Mouse (Mus musculus): ENCODE data around the gene Cyp2d11. TPM values are rescaled to one million over a fixed set of nuclear protein-coding genes. Genes with fewer than 3 reads are reported as not detected.
"Not testable (repeated sequence)": the region's sequence is repeated elsewhere in the genome, so short reads cannot be mapped to it uniquely, and the experiment has no call there.

The Cyp2d11 gene
- polyA plus RNA-seq, 1 experiment, result not detected

DNA sequence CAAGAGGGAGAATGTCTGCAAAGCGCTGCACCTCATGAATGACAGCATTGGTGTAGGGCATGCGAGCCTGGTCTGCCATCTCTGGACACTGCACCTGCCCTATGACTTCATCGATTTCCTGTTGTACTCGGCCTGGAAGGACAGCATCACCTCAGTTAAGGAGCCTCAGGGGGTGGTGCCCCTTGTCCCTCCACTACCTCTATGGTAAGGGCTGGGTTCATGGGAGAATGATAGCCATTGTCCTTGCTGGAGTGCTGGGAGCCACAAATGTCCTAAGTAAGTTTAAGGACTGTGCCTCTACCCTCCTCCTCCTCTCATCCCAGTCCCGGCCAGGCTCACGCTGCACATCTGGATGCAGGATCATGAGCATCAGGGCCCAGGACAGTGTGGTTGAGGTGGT lies 21.4 kb downstream of the Cyp2d11 start:
- no peaks in the 10 kb centered on the region for H3K36me3 ChIP-seq (ENCODE audit: control insufficient read depth, insufficient read depth, low read length, poor library complexity, severe bottlenecking)
- no peaks in the 10 kb centered on the region for H3K4me1 ChIP-seq (ENCODE audit: control insufficient read depth, insufficient read depth, low read length)
- no peak for TF ChIP-seq POLR2A (IDR thresholded peaks at IDR 0.05; ENCODE audit: insufficient read depth, low read length)

DNA sequence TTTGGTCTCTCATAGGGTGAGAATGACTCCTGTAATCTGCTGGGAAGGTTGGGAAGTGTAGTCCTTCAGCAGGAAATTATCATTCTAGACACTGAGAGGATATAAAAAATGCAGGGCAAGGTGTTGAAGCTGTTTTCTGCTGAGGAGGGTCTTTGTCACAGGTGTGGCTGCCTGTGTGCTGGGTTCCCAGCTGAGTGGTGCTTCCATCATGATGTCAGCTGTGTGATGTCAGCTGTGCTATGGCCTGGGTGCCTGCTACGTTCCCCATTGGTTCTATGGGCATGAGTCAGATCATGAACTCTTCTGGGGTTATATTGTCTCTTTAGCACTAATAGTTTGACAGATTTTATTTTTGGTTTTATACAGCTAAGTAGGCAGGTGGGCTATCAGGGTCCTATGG lies 25.0 kb downstream of the Cyp2d11 start:
- Histone ChIP-seq H3K4me1 (ENCODE audit: control insufficient read depth, insufficient read depth, low read length) (no peaks in the 10 kb centered on the region), H3K9me3 (replicated peaks; ENCODE audit: control insufficient read depth, insufficient read depth, low read length, poor library complexity, severe bottlenecking) (no peaks in the 10 kb centered on the region), H3K36me3 (ENCODE audit: control insufficient read depth, insufficient read depth, low read length, poor library complexity, severe bottlenecking) (no peaks in the 10 kb centered on the region), H3K9ac (ENCODE audit: low read depth, poor library complexity, severe bottlenecking) (no peak overlapping the region), H3K27me3 (ENCODE audit: control insufficient read depth, insufficient read depth, low read length, poor library complexity, severe bottlenecking) (no peaks in the 10 kb centered on the region), H3K4me3 (ENCODE audit: low read depth, low read length) (no peak overlapping the region), H3K27ac (ENCODE audit: insufficient read depth, low read length) (no peak overlapping the region)
- no peak for TF ChIP-seq POLR2A (IDR thresholded peaks at IDR 0.05; ENCODE audit: insufficient read depth, low read length)

More for the DNA sequence above, 21.4 kb downstream of the Cyp2d11 start:
- no peak overlapping the region for H3K9ac ChIP-seq (ENCODE audit: low read depth, poor library complexity, severe bottlenecking)
- no peak overlapping the region for H3K27ac ChIP-seq (ENCODE audit: insufficient read depth, low read length)
- no peaks in the 10 kb centered on the region for H3K9me3 ChIP-seq (replicated peaks; ENCODE audit: control insufficient read depth, insufficient read depth, low read length, poor library complexity, severe bottlenecking)
- no peak overlapping the region for H3K4me3 ChIP-seq (ENCODE audit: low read depth, low read length)
- H3K27me3 ChIP-seq (ENCODE audit: control insufficient read depth, insufficient read depth, low read length, poor library complexity, severe bottlenecking), result no peaks in the 10 kb centered on the region

GRCm38 (mm10) chr15:82368146-82368545 lies 25.7 kb downstream of the Cyp2d11 start:
- Histone ChIP-seq H3K4me1 (ENCODE audit: control insufficient read depth, insufficient read depth, low read length) (no peaks in the 10 kb centered on the region), H3K27me3 (ENCODE audit: control insufficient read depth, insufficient read depth, low read length, poor library complexity, severe bottlenecking) (no peaks in the 10 kb centered on the region), H3K9me3 (replicated peaks; ENCODE audit: control insufficient read depth, insufficient read depth, low read length, poor library complexity, severe bottlenecking) (no peaks in the 10 kb centered on the region), H3K27ac (ENCODE audit: insufficient read depth, low read length) (no peak overlapping the region), H3K4me3 (ENCODE audit: low read depth, low read length) (no peak overlapping the region), H3K36me3 (ENCODE audit: control insufficient read depth, insufficient read depth, low read length, poor library complexity, severe bottlenecking) (no peaks in the 10 kb centered on the region), H3K9ac (ENCODE audit: low read depth, poor library complexity, severe bottlenecking) (no peak overlapping the region)
- no peak for TF ChIP-seq CTCF (IDR thresholded peaks at IDR 0.05; ENCODE audit: low read depth, low read length)
- TF ChIP-seq POLR2A (IDR thresholded peaks at IDR 0.05; ENCODE audit: insufficient read depth, low read length), result no peak
- TF ChIP-seq EP300 (IDR thresholded peaks at IDR 0.05; ENCODE audit: insufficient read depth, low read depth, low read length), result no peak

DNA sequence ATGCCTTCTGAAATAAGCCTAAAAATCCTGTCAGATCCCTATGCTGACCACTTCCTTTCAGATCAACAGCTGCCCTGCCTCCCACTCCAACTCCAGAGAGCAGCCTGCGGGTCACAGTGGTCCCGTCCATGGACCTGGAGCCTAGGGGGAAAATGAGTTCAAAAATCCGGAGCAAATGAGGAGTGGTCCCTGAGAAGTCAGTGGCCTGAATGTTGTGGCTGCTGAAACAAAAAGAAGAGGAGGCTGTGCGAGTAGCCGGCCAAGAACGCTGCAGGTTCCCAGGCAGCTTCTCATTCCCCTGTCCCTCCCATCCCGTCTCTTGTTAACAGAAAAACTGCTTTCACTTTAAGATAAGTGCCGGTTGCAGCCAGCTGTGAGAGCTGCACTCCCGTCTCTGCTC lies 29.3 kb downstream of the Cyp2d11 start:
- H3K4me3 ChIP-seq (ENCODE audit: low read depth, low read length); H3K9me3 ChIP-seq (replicated peaks; ENCODE audit: control insufficient read depth, insufficient read depth, low read length, poor library complexity, severe bottlenecking); H3K36me3 ChIP-seq (ENCODE audit: control insufficient read depth, insufficient read depth, low read length, poor library complexity, severe bottlenecking); H3K27me3 ChIP-seq (ENCODE audit: control insufficient read depth, insufficient read depth, low read length, poor library complexity, severe bottlenecking); H3K9ac ChIP-seq (ENCODE audit: low read depth, poor library complexity, severe bottlenecking); H3K4me1 ChIP-seq (ENCODE audit: control insufficient read depth, insufficient read depth, low read length); H3K27ac ChIP-seq (ENCODE audit: insufficient read depth, low read length): not testable (repeated sequence)

- not testable (repeated sequence) for H3K27ac ChIP-seq (ENCODE audit: insufficient read depth, low read length); H3K4me1 ChIP-seq (ENCODE audit: control insufficient read depth, insufficient read depth, low read length); H3K9ac ChIP-seq (ENCODE audit: low read depth, poor library complexity, severe bottlenecking); H3K4me3 ChIP-seq (ENCODE audit: low read depth, low read length); H3K36me3 ChIP-seq (ENCODE audit: control insufficient read depth, insufficient read depth, low read length, poor library complexity, severe bottlenecking); H3K9me3 ChIP-seq (replicated peaks; ENCODE audit: control insufficient read depth, insufficient read depth, low read length, poor library complexity, severe bottlenecking); H3K27me3 ChIP-seq (ENCODE audit: control insufficient read depth, insufficient read depth, low read length, poor library complexity, severe bottlenecking)
These were observed 30.0 kb downstream of the Cyp2d11 start for GRCm38 (mm10) chr15:82363801-82364200.

GRCm38 (mm10) chr15:82362234-82362633 lies 31.6 kb downstream of the Cyp2d11 start:
- Histone ChIP-seq H3K4me1 (ENCODE audit: control insufficient read depth, insufficient read depth, low read length) (no peaks in the 10 kb centered on the region), H3K4me3 (ENCODE audit: low read depth, low read length) (no peak overlapping the region), H3K36me3 (ENCODE audit: control insufficient read depth, insufficient read depth, low read length, poor library complexity, severe bottlenecking) (no peaks in the 10 kb centered on the region), H3K27ac (ENCODE audit: insufficient read depth, low read length) (no peak overlapping the region), H3K27me3 (ENCODE audit: control insufficient read depth, insufficient read depth, low read length, poor library complexity, severe bottlenecking) (no peaks in the 10 kb centered on the region), H3K9me3 (replicated peaks; ENCODE audit: control insufficient read depth, insufficient read depth, low read length, poor library complexity, severe bottlenecking) (no peaks in the 10 kb centered on the region), H3K9ac (ENCODE audit: low read depth, poor library complexity, severe bottlenecking) (no peak overlapping the region)
- TF ChIP-seq CTCF (IDR thresholded peaks at IDR 0.05; ENCODE audit: low read depth, low read length) (no peak), POLR2A (IDR thresholded peaks at IDR 0.05; ENCODE audit: insufficient read depth, low read length) (no peak), EP300 (IDR thresholded peaks at IDR 0.05; ENCODE audit: insufficient read depth, low read depth, low read length) (no peak)

- TF ChIP-seq POLR2A (IDR thresholded peaks at IDR 0.05; ENCODE audit: insufficient read depth, low read length), result no peak
- TF ChIP-seq CTCF (IDR thresholded peaks at IDR 0.05; ENCODE audit: low read depth, low read length), result peak; percentile 21
- Histone ChIP-seq H3K4me3 (ENCODE audit: low read depth, low read length) (no peak overlapping the region), H3K9ac (ENCODE audit: low read depth, poor library complexity, severe bottlenecking) (no peak overlapping the region), H3K27me3 (ENCODE audit: control insufficient read depth, insufficient read depth, low read length, poor library complexity, severe bottlenecking) (no peaks in the 10 kb centered on the region), H3K36me3 (ENCODE audit: control insufficient read depth, insufficient read depth, low read length, poor library complexity, severe bottlenecking) (no peaks in the 10 kb centered on the region), H3K9me3 (replicated peaks; ENCODE audit: control insufficient read depth, insufficient read depth, low read length, poor library complexity, severe bottlenecking) (no peaks in the 10 kb centered on the region), H3K27ac (ENCODE audit: insufficient read depth, low read length) (no peak overlapping the region), H3K4me1 (ENCODE audit: control insufficient read depth, insufficient read depth, low read length) (no peaks in the 10 kb centered on the region)
These were observed 32.3 kb downstream of the Cyp2d11 start for GRCm38 (mm10) chr15:82361459-82362018.

All from ES-Bruce4 (cell line).